Mouse (Mus musculus) v-Abl transformed pro-B cells (cell line): ENCODE measurements at regions not wholly inside any gene's neighbourhood (a gene's known extent, or its start where the extent isn't known, plus 50 kb on each side); places are given as distances from the start of the nearest gene placed in this dataset.

Source experiments
- in situ Hi-C, 2 experiments: fragments of 400-800 bp; cut with MboI; formaldehyde crosslinking; loops; one replicate each; pipeline ENCODE4 v1.15.1; 2025; ENCODE audit not compliant: unreplicated experiment in 2 of 2

GRCm38 (mm10) chr1:82150219-82151128 is 82.4 kb upstream of the Gm9747 start:
- in situ Hi-C loops, result no loop called here

DNA sequence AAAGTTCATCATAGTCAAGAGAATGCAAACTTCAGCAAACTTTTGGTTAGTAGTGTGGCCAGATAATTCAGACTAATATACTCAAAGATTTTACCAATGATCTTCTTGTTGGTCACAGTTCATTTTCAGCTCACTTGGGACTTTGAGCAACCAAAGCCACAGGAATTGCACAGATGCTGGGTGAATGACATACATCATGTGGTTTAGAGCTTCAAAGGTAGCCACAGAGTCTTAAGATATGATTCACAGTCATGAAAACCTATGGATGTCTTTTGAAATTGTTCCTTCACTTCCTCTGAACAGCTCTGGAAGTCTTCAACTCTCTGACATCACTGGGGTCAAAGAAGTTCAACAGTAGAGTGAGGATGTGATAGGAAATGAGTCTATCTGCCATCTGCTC is 77.0 kb upstream of the Gm9747 start:
- in situ Hi-C loops, result no loop called here

DNA sequence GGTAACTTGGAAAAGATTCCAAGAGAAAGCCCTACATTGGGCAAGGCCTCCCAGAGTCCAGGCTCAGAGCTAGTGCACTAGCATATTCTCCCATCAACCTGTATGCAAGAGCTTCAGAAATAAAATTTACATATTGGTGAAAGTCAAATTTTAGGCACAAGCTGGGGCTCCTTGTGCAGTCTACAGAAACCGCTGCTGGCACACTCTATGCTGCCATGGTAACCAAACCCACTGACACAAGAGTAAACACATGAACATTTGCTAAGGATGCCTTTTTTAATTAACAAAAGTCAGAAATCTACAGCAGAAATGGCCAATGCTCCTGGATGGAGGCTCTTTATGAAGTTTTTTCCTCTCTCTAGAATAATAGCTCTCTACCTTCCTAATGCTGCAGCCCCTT is 75.9 kb upstream of the Gm9747 start:
- in situ Hi-C loops, result no loop called here

- in situ Hi-C loops, result no loop called here
These were observed 74.4 kb upstream of the Gm9747 start for GRCm38 (mm10) chr1:82158466-82158865.

GRCm38 (mm10) chr1:82159201-82159600 is 73.7 kb upstream of the Gm9747 start:
- in situ Hi-C loops, result no loop called here

- in situ Hi-C loops, result no loop called here
These were observed 70.0 kb upstream of the Gm9747 start for GRCm38 (mm10) chr1:82162926-82163325.

- in situ Hi-C loops, result no loop called here
These were observed 64.8 kb upstream of the Gm9747 start for GRCm38 (mm10) chr1:82168158-82168557.

DNA sequence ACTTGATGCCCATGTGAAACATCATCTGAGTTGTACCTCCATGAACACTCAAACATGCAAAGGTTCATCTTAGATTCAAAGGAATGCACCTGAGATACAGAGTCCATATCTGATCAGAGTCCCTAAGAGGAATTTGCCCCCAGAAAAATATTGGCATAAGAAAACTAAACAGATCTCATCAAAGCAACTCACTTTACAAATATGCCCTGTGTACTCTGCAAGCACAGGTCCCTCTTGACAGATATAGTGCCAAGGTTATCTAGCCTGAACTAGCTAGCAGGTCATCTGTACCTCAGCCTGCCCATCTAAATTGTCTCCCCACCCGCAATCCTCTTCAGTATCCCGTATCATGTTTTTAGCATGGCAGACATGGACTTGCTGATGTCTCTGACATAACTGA is 64.0 kb upstream of the Gm9747 start:
- in situ Hi-C loops, result no loop called here

- in situ Hi-C loops, result no loop called here
These were observed 52.5 kb upstream of the Gm9747 start for GRCm38 (mm10) chr1:82180427-82180826.
